Mouse (Mus musculus): Measurements from ENCODE around the gene Tmem14a.
A peak's percentile ranks its signal among the peaks of the same experiment; 100 is the strongest.
"Not testable (repeated sequence)": the region's sequence is repeated elsewhere in the genome, so short reads cannot be mapped to it uniquely, and the experiment has no call there.

Tmem14a gene

DNA sequence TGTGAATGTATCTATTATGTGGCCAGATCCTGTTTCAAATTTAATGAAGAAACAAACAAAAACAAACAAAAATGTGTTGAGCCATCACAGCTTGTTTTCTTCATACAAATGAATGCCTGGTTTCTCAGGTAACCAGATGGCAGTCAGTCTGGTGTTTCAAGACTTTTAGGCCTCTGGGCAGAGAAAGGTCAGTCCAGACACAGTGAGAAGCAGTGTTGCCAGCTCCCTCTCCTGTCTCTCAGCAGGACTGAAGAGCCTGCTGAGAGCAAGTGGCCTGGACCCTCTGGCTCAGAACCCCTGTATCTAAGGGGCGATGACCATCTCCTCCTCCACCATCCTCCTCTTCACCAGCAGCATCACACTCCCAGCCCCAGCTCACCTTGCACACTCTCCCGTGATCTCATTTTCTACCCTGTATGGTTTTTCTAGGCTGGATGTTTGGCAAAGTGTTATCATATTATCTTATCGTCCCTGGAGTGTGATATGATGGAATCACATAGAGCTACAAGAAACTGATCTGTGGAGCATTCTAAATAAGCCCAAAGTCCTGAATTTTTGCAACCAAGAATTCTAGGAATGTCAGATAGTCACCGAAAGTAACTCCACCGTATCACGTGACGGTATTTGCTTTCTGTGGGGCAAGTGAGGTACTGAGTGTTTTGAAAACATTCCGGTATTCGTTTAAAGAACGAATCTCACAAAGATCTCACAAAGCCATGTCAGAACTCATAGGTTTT is 34.4 kb downstream of the Tmem14a start:
- DNase-seq (ENCODE audit: extremely low spot score, low spot score) = no peak

DNA sequence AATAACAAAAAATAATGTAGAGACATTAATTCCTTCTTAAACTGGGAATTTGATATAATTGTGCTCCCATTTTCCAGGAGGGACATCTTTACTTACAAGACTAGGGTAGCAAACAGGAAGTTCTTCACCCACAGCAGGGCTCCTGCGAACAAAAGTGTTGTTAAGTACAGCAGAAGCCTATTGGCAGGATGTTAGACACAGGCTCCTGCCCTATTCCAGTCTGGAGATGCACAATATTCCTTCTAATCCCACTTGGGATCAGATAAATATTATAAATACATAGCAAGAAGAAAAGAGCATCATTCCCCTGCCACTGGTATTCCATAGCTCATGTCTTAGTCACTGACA is 34.9 kb downstream of the Tmem14a start:
- DNase-seq (ENCODE audit: extremely low spot score, low spot score) = no peak

DNA sequence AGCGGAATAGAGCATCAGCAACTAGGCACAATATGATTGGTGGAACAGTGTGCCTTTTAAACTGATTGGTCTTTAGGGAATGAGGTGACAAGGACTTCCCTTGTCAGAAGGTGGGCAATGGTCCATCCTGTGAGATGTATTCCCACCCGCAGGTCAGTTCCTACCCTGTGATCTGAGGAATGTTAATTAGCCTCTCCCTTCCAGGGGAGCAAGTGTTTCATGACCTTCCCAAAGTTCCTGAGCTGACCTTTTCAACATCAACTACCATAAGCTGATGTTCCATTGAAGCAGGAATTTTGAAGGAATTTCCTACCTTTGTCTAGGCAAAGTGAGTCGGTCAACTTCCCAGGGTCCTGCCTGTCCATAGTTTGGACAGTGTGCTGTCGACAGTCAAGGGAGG is 35.5 kb downstream of the Tmem14a start:
- DNase-seq (ENCODE audit: extremely low spot score, low spot score) = no peak

DNA sequence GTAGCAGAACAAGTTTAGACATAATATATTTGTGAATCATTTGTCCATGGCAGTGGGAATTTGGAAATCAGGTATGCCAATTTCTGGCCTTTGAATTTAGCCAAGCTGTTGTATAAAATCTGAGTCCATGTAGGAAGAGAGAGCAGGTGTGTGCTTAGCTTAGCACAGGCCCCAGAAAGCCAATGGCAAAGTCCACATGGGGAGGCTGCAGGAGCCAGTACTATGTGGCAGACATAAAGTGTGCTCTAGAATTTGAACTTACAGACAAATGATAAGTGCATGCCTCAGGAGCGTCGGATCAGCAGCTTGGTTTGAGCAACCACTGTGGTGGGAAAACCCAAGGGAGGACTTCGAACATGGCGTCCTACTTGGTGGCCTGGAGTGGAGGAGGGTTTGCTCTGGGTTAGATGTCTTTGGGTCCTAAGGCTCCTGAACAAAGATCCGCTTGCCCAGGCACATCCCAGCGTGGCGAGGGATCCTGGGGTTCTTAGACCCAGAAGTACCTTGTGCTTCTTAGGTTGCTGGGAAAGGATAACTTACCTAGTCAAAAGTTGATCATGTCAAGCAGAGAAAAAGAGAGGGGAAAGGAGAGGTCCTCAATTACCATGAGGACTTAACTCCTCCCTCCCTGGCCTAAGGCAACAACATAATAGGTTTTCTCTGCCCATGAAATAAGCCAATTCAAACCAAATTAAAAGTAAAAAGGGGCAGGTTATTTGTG is 37.4 kb downstream of the Tmem14a start:
- no peak for DNase-seq (ENCODE audit: extremely low spot score, low spot score)

DNA sequence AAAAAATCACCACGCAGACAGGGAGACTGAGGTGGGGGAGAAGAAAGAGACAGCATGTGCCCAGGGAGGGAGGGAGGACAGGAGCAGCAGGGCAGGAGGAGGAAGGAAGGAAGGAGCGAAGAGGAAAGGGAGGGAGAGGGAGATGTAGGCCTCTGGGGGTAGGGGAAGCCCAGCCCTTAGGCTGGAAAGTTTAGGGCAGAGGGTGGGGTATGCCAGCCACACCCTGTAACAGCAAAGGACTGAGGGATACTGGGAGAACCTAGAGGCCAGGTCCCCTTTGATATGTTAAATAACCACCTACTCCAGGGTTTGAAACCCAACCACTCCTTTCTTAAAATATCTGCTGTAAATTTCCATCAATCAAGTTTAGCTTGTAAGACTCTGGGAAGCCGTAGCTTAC is 38.0 kb downstream of the Tmem14a start:
- DNase-seq (ENCODE audit: extremely low spot score, low spot score) = no peak

DNA sequence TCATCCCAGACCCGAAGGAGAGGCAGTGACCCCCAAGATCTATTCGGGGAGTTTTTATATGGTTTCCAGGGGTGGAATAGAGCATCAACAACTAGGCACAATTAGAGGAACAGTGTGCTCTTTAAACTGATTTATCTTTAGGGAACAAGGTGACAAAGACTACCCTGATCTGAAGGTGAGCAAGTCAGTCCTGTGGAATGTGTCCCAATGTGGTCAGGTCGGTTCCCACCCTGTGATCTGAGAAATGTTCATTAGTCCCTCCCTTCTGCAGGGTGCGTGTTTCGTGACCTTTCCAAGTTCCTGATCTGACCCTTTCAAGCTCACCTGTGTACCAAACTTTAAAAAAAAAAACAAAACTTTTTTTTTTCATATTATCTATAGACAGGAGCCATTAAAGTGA is 38.5 kb downstream of the Tmem14a start:
- no peak for DNase-seq (ENCODE audit: extremely low spot score, low spot score)

DNA sequence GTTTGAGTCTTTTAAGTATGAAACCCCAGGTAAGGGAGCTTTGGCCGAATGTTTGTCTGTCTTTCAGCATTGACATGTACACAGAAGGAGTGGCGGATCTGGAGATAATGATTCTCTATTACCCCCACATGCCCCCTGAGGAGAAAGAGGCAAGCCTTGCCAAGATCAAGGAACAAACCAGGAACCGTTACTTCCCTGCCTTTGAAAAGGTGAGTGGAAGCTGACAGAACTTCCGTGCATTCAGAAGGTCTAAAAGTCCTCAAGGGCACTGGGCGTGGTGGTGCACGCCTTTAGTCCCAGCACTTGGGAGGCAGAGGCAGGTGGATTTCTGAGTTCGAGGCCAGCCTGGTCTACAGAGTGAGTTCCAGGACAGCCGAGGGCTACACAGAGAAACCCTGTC is 41.6 kb downstream of the Tmem14a start:
- DNase-seq (ENCODE audit: extremely low spot score, low spot score) = not testable (repeated sequence)

DNA sequence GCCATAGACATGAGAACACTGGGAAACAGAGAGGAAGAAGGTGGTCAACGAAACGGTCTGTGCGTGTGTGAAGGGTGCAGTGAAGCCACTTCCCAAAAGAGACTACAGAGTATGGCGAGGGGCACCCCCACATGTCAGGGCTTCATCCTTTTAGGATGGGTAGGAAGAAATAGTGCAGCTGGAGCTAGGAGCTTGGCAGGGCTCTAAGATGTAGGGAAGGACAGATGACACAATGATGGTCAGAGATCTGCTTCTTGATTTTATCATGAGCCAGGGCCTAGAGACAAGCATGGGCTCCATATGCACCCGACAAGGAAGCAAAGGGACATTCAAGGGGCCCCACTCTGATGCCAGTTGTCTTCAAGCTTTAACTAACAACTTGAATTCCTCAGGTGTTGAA is 44.0 kb downstream of the Tmem14a start:
- no peak for DNase-seq (ENCODE audit: extremely low spot score, low spot score)

DNA sequence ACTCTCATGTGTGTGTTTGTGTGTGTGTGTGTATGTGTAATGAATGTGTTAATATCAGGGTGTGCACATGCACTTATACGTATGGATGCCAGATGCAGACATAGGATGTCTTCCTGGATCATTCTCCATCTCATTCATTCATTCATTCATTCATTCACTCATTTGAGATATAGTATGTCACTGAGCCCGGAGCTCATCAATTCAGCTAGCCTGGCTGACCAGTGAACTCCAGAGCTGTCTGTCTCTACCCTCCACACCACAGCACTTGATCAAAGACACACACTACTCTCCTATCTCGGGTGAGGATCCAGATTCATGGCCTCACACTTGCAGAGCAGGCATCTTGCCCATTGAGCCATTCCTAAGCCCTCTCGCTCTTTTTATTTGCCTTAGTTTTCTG is 45.6 kb downstream of the Tmem14a start:
- no peak for DNase-seq (ENCODE audit: extremely low spot score, low spot score)

DNA sequence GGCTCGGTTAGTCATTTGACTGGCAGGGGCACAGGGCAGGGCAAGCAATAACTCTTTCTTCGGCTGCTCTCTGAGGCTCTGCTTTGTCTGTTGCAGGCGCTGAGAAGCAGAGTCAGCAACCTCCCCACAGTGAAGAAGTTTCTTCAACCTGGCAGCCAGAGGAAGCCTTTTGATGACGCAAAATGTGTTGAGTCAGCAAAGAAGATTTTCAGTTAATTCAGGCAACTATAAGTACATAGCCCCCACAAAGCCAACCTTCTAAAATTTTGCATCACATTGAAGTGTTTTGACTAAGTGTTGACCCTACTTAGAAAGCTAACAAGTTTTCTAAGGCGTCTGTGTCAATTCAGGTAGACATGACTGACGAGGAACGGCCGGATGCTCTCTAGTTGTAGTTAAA is 46.4 kb downstream of the Tmem14a start:
- DNase-seq (ENCODE audit: extremely low spot score, low spot score) = no peak

DNA sequence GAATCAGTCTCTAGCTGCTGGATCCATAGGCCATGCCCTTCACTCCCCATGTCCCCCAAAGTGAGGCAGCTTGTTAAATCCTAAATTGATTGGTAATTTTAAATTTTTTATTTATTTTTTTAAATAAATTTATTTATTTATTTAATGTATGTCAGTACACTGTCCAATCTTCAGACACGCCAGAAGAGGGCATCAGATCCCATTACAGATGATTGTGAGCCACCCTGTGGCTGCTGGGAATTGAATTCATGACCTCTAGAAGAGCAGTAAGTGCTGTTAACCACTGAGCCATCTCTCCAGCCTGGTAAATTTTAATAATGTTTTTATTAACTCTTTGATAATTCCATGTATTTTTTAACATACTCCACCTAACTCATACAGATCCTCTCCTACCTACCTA is 48.4 kb downstream of the Tmem14a start:
- no peak for DNase-seq (ENCODE audit: extremely low spot score, low spot score)

DNA sequence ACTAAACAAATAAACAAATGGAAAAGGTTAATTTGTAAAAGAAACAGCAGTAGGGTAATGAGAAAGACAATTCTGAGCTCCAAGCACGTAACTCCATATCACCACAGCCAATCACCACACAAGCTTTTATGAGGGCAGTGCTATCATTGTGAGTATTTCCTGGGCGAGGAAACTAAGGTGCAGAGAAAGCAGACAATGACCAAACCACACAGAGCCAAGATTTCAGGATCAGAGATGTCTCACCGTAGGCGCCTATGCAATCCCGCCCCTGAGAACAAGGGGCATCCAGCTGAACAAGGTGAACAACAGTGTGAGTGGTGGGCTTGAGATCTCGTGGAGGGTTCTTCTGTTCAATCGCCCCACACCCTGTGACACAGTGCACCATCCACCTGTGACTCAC is 49.1 kb downstream of the Tmem14a start:
- DNase-seq (ENCODE audit: extremely low spot score, low spot score) = not testable (repeated sequence)

DNA sequence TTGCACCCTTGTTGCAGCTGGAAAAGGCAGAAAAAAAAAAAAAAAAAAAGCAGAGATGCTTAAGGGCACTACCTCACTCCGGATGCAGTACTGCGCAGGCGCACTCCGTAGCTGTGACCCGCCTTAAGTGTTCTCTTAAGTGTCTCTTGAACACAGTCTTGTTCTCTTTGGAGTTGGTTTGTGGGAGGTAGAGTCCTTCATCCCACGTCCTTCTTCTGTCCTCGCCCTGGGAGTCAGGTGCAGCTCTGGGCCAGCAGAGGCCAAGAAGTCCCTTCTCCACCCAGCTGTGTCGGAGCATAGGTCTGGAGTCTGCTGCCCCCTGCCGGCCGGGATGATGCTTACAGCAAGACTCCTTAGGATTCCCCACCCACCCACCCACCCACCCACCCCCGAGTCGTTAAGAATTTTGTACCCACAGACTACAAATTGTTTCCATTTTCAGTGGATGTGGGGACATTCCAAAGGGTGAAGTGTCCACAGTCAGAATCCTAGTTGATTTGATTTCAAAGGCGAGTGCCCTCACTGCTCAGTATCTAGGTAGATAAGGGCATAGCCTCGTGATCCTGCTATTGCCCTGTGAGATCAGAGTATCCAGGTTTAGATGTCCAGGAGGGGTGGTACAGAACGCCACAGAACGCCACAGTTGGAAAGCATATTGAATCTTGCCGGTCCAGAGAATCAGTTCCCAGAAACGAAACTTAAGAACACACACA is 53.1 kb downstream of the Tmem14a start:
- DNase-seq (ENCODE audit: extremely low spot score, low spot score) = peak; percentile 85

DNA sequence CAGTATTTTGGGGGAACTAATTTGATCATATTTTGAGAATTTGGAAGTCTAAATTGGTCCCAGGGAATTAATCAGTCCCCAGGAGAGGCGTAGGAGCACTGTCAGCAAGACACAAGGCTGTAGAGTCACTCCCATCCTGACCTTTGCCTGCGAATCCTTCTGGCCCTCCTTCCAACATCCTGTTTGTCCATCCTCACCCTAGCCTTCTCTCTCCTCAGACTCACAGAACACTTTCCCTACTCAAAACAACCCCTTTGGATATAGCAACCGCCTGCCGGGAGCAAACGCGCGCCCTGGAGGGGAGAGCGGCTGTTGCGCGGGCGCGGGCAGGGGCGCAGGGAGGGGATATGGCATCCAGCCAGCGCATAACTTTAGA is 53.7 kb downstream of the Tmem14a start:
- DNase-seq (ENCODE audit: extremely low spot score, low spot score) = no peak

DNA sequence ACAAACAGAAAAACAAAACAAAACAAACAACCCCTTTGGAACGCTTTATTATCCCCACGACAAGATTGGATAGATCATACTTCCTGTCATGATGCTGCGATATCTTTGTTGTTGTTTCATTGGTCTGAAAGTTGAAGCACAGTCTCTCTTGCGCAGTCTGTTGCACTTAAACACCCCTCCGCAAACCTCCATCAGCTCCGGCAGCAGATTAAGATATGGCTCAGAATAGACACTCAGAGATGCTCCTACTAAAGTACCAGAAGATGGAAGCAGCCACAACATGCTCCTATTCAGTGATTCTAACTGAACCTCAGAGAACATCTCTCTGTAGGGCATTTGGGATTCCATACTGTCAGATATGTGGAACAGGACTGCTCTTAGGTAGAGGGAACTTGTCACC is 54.7 kb downstream of the Tmem14a start:
- no peak for DNase-seq (ENCODE audit: extremely low spot score, low spot score)

DNA sequence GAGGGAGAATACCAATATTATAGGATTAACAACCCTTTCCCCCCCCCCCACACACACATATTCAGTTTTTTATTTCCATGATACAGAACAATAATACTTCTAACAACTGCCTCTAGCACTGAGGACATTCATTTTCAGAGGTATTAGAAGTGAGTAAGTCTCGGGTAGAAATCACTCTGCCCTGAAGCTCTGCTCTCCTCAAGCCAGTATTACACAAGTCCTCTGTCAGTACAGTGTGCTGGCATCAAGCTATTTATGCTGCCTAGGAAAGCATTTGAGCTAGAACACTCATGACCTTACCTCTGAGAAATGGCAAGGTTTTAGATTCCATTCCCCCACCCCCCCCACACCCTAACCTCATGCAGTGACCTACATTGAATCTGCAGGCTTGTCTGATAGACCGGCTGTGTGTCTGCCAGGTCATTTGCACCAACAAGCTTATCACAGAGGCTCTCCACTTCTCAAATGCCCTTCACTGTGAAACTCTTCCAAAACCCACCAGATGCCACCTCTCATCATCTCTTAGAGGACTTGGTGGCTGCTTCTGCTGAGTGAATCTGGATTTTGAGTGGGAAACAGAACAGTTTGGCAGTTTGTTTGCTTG is 56.2 kb downstream of the Tmem14a start:
- no peak for DNase-seq (ENCODE audit: extremely low spot score, low spot score)

DNA sequence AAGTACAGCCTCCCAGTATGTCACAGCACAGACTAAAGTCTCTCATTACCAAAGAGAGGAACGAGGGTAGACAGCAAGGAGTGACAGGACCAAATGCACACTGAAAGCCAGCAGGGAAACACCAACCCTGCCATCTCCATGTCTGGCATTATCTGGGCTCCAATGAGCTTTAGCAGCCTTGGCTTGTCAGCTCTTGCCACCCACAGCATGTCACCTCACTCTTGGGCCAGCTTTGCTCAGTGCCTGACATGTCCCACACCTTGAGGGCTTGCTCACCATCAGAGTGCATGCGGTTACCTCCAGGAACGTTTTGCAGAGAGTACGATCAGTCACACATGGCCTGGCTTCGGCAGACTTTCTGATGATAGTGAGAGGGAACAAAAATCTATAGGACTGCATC is 57.0 kb downstream of the Tmem14a start:
- DNase-seq (ENCODE audit: extremely low spot score, low spot score) = not testable (repeated sequence)

DNA sequence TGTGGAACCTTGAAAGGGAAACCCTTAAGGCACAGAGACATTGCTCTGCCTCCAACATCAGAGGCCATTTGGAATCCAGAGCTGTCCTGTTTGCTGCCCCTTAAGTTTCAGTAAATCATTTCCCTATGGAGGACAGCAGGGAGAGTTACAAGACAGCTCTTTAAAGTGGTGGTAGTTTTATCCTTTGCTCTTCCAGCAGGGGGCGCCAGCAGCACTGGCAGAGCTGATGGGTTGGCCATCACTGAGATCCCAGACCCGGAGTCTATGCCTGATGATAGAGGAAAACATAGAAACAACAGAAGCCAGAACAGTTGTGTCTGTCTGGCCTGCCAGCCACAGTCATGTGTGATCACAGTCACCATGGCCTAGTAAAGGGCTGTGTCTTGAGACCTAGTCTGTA is 57.8 kb downstream of the Tmem14a start:
- not testable (repeated sequence) for DNase-seq (ENCODE audit: extremely low spot score, low spot score)
